Mouse (Mus musculus) C2C12 (cell line): ENCODE measurements around the gene Slc25a51. TPM values are rescaled to one million over a fixed set of nuclear protein-coding genes. Genes with fewer than 3 reads are reported as not detected.

Experiments used
- H3K27me3 ChIP-seq: one replicate; pipeline ENCODE4 v1.6.1; 2011; ENCODE audit not compliant: control insufficient read depth, insufficient read depth, insufficient read length
- H3K36me3 ChIP-seq: one replicate; pipeline ENCODE4 v1.6.1; 2011; ENCODE audit not compliant: control insufficient read depth, insufficient read depth
- H3K4me3 ChIP-seq: one replicate; pipeline ENCODE4 v1.5.1; 2011; ENCODE audit warnings: mild to moderate bottlenecking, control low read depth; ENCODE audit not compliant: poor library complexity, insufficient read depth, severe bottlenecking
- H3K79me2 ChIP-seq: one replicate; pipeline ENCODE4 v1.6.1; 2011; ENCODE audit not compliant: control insufficient read depth, insufficient read depth
- H3K79me3 ChIP-seq: one replicate; pipeline ENCODE4 v1.6.1; 2011; ENCODE audit warnings: low read depth, control low read depth
- H3ac ChIP-seq: one replicate; pipeline ENCODE3; 2011; ENCODE audit warnings: low read depth; ENCODE audit not compliant: control insufficient read depth, insufficient read length
- CEBPB ChIP-seq: IDR thresholded peaks from one replicate; pipeline ENCODE4 v1.6.1; 2011; ENCODE audit warnings: low read depth, mild to moderate bottlenecking, control low read depth, moderate library complexity
- CTCF ChIP-seq: IDR thresholded peaks from one replicate; pipeline ENCODE4 v1.5.1; 2011; ENCODE audit not compliant: control insufficient read depth, insufficient read depth, insufficient read length
- FOSL1 ChIP-seq: IDR thresholded peaks from one replicate; pipeline ENCODE4 v1.8.0; 2011; ENCODE audit warnings: mild to moderate bottlenecking, low read length; ENCODE audit not compliant: poor library complexity, insufficient read depth, severe bottlenecking
- MAX ChIP-seq: IDR thresholded peaks from one replicate; pipeline ENCODE4 v1.6.1; 2011; ENCODE audit warnings: mild to moderate bottlenecking, control low read depth
- MYOD1 ChIP-seq: IDR thresholded peaks from one replicate; pipeline ENCODE4 v1.6.1; 2011; ENCODE audit warnings: low read depth; ENCODE audit not compliant: control insufficient read depth, insufficient read length
- MYOG ChIP-seq: IDR thresholded peaks from one replicate; pipeline ENCODE4 v1.6.1; 2011; ENCODE audit not compliant: control insufficient read depth, insufficient read length; ENCODE audit errors: extremely low read depth
- USF1 ChIP-seq: IDR thresholded peaks from one replicate; pipeline ENCODE4 v1.6.1; 2011; ENCODE audit warnings: low read depth, mild to moderate bottlenecking, control low read depth, moderate library complexity
- microRNA-seq: library from miRNA; unstranded; fragments of <30 nt; microRNA quantifications from one replicate; pipeline ENCODE4, GENCODE M21; 2019; ENCODE audit warnings: borderline microRNAs expressed
- polyA plus RNA-seq: library from polyadenylated mRNA; unstranded; fragments of >200 nt; fragmentation: generic; extraction: Trizol; gene quantifications from one replicate; pipeline ENCODE4 v1.2.1, GENCODE M21; 2012; ENCODE audit warnings: missing spikeins

Gene Slc25a51
- polyA plus RNA-seq, 1 experiment: 42.4 TPM

GRCm38 (mm10) chr4:45374879-45375278 lies 33.7 kb downstream of the Slc25a51 start:
- no peaks in the 10 kb centered on the region for H3K27me3 ChIP-seq
- H3K36me3 ChIP-seq: peaks cover 64% of the 10 kb centered on the region
- no peak overlapping the region for H3K4me3 ChIP-seq
- H3K79me2 ChIP-seq: no peaks in the 10 kb centered on the region
- H3K79me3 ChIP-seq: no peaks in the 10 kb centered on the region
- TF ChIP-seq MAX (no peak), FOSL1 (no peak), CEBPB (no peak), USF1 (no peak), CTCF (no peak), MYOG (no peak), MYOD1 (no peak)
- H3ac ChIP-seq: no peak overlapping the region

DNA sequence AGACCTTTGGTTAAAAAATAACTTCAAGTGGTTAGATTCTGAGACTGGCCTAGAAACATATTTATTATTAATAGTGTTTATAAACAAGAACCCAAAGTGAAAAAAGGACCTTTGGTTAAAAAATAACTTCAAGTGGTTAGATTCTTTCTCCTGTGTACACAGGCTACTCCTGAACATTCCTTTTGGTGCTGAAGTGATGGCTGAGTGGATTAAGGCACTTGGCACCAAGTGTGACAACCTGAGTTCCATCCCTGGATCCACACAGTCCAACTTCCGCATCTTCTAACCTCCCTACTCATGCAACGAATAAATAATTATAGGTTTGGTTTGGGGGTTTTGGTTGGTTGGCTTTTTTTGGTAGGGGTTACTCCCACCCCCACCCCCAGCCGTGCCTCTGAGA lies 37.3 kb downstream of the Slc25a51 start:
- Histone ChIP-seq H3K27me3 (no peaks in the 10 kb centered on the region), H3K79me2 (no peaks in the 10 kb centered on the region), H3ac (no peak overlapping the region), H3K36me3 (peaks cover 57% of the 10 kb centered on the region), H3K79me3 (no peaks in the 10 kb centered on the region), H3K4me3 (no peak overlapping the region)
- no peak for TF ChIP-seq FOSL1
- no peak for TF ChIP-seq MYOD1
- TF ChIP-seq CTCF: no peak
- TF ChIP-seq USF1: no peak
- no peak for TF ChIP-seq MAX
- TF ChIP-seq CEBPB: no peak
- TF ChIP-seq MYOG: no peak

- peaks cover 55% of the 10 kb centered on the region for H3K36me3 ChIP-seq
- H3K4me3 ChIP-seq: no peak overlapping the region
- no peaks in the 10 kb centered on the region for H3K79me3 ChIP-seq
- peaks cover 4% of the 10 kb centered on the region for H3K79me2 ChIP-seq
- no peaks in the 10 kb centered on the region for H3K27me3 ChIP-seq
- TF ChIP-seq USF1 (no peak), FOSL1 (no peak), CEBPB (no peak), MYOG (no peak), CTCF (no peak), MAX (no peak), MYOD1 (no peak)
- no peak overlapping the region for H3ac ChIP-seq
Measured at GRCm38 (mm10) chr4:45356653-45357052, 51.9 kb downstream of the Slc25a51 start.

Small RNAs within 50 kb of the gene (microRNA-seq; reads per million reads assigned to microRNA genes)
- gene Gm25692: not detected

Other genes starting within 250 kb of the Slc25a51 start
- gene Frmpd1, start 223.9 kb downstream of the Slc25a51 start, polyA plus RNA-seq: 9.7 TPM
- gene Trmt10b, start 111.6 kb downstream of the Slc25a51 start, polyA plus RNA-seq: 4.1 TPM
- 10.8 TPM for gene Dcaf10, start 66.7 kb downstream of the Slc25a51 start, polyA plus RNA-seq
- gene Exosc3, start 66.0 kb downstream of the Slc25a51 start, polyA plus RNA-seq: 55.3 TPM
- 35.1 TPM for gene Shb, start 123.7 kb upstream of the Slc25a51 start, polyA plus RNA-seq